15 mouse cellular contexts compared by ENCODE assay signal in the genomic region with DNA sequence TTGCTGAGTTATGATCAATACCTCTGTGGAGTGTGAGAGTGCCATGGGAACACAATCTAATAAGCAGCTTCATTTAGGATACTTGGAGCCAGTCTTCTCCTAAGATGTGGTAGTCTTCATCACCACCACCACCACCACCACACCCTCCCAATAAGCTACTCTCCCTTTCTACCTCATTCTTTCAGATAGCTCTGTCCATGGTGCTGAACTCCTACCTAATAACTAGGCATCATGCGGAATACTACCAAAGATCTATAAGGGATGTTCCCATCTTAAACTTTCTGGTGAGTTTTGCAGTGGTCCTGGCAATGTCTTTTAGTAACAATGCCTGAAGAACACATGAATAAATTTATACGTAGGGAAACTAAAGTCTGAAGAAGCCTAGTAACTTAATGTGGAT.
DNase-seq lines count a peak whose midpoint lies in the region; ATAC-seq lines count a peak whose summit lies in the region.
"Had no signal": no experiment of that assay in that cellular context is flagged by ENCODE, and none has a peak within 500 bp of the region (broad histone marks: within the 10 kb centered on the region; RNA-seq: fewer than 3 reads in every experiment).

No protein-coding gene starts in this region.

- no peak overlapping the region for H3K27ac ChIP-seq in forebrain, embryonic 14.5 days (ENCODE audit: low read depth, low read length)
- no peak overlapping the region for H3K27ac ChIP-seq in forebrain, embryonic 12.5 days
- H3K27ac ChIP-seq: liver, embryonic 15.5 days had no signal

- no peaks in the 10 kb centered on the region for H3K9me3 ChIP-seq in forebrain, embryonic 14.5 days (replicated peaks; ENCODE audit: control insufficient read depth, low read length)
- no peaks in the 10 kb centered on the region for H3K9me3 ChIP-seq in forebrain, embryonic 12.5 days
- H3K9me3 ChIP-seq: liver, embryonic 15.5 days had no signal

- DNase-seq in forebrain, embryonic 14.5 days (ENCODE audit: low spot score), result peak; percentile 25
- DNase-seq in lung, postnatal 14 days, result peak; percentile 2
- DNase-seq in lung, adult 18-20 months, result no peak
- DNase-seq in embryo, embryonic 11 days, result peak; percentile 71
- peak; percentile 64 for DNase-seq in retina, embryonic 14.5 days (ENCODE audit: low spot score)
- no peak for DNase-seq in gastrocnemius, postnatal 36 days
- DNase-seq in heart, adult 8-10 months (ENCODE audit: low spot score), result no peak
- DNase-seq: B cell, adult 2 months; heart, adult 18-20 months; right cerebral cortex, postnatal 14 days had no signal

- 68% methylated on average over 2 of the region's 2 CpGs for WGBS in forebrain, embryonic 14.5 days
- 73% methylated on average over 2 of the region's 2 CpGs for WGBS in forebrain, embryonic 12.5 days

- H3K4me2 ChIP-seq in forebrain, embryonic 14.5 days (ENCODE audit: low read length), result no peak overlapping the region
- no peak overlapping the region for H3K4me2 ChIP-seq in forebrain, embryonic 12.5 days
- H3K4me2 ChIP-seq: liver, embryonic 15.5 days; midbrain, embryonic 11.5 days had no signal

- no peak overlapping the region for H3K4me3 ChIP-seq in forebrain, embryonic 14.5 days (ENCODE audit: low read depth, low read length)
- H3K4me3 ChIP-seq in forebrain, embryonic 12.5 days (replicated peaks), result no peak overlapping the region
- H3K4me3 ChIP-seq: liver, embryonic 15.5 days had no signal

- H3K4me1 ChIP-seq in forebrain, embryonic 14.5 days (ENCODE audit: control insufficient read depth, insufficient read depth, low read length), result no peaks in the 10 kb centered on the region
- no peaks in the 10 kb centered on the region for H3K4me1 ChIP-seq in forebrain, embryonic 12.5 days
- H3K4me1 ChIP-seq: liver, embryonic 15.5 days had no signal

- intact Hi-C loops in gastrocnemius, postnatal 36 days (cut with DNase I), result no loop called here

- ATAC-seq in forebrain, embryonic 14.5 days, result no peak
- ATAC-seq in forebrain, embryonic 12.5 days (ENCODE audit: low FRiP score), result no peak
- ATAC-seq: intestine, embryonic 16.5 days had no signal

- H3K27me3 ChIP-seq in forebrain, embryonic 14.5 days (replicated peaks; ENCODE audit: control insufficient read depth, insufficient read depth, low read length), result no peaks in the 10 kb centered on the region
- no peaks in the 10 kb centered on the region for H3K27me3 ChIP-seq in forebrain, embryonic 12.5 days
- H3K27me3 ChIP-seq: liver, embryonic 15.5 days had no signal

- no peaks in the 10 kb centered on the region for H3K36me3 ChIP-seq in forebrain, embryonic 14.5 days (ENCODE audit: control insufficient read depth, insufficient read depth, low read length)
- no peaks in the 10 kb centered on the region for H3K36me3 ChIP-seq in forebrain, embryonic 12.5 days (replicated peaks)
- H3K36me3 ChIP-seq: G1E; liver, embryonic 15.5 days had no signal

- no peak overlapping the region for H3K9ac ChIP-seq in forebrain, embryonic 14.5 days (ENCODE audit: low read length)
- H3K9ac ChIP-seq in forebrain, embryonic 12.5 days, result no peak overlapping the region
- H3K9ac ChIP-seq: liver, embryonic 15.5 days had no signal

Comparison
In these comparisons a context has a peak if more than half of its experiments do, and no peak if none do; other contexts are left out.
1. DNase-seq: peak in forebrain, embryonic 14.5 days (single experiment), lung, postnatal 14 days (single experiment), embryo, embryonic 11 days (single experiment) and retina, embryonic 14.5 days (single experiment); none in lung, adult 18-20 months (0 of 2), gastrocnemius, postnatal 36 days (0 of 2) and heart, adult 8-10 months (single experiment).